Mouse (Mus musculus) T-helper 17 cell (primary cell): ENCODE results near the gene Ier2.

Experiments used
- in situ Hi-C, 2 experiments: fragments of 300-600 bp; cut with MboI, MseI; formaldehyde crosslinking; loops; 1 replicate in 1 of 2; 2 replicates in 1 of 2; pipeline ENCODE4 v1.15.1; 2025; ENCODE audit warnings: high pct_unique_total_duplicates in 2 of 2

Gene Ier2

GRCm38 (mm10) chr8:84662581-84663065 is at the start of gene Ier2:
Ier2 (minus strand) TSS chr8:84662852.
- in situ Hi-C loops = loop anchor here in 1 of 2 experiments (5.0 kb wide), 1 partner anchor 315 kb away; the partner anchor contains the start of gene Junb

DNA sequence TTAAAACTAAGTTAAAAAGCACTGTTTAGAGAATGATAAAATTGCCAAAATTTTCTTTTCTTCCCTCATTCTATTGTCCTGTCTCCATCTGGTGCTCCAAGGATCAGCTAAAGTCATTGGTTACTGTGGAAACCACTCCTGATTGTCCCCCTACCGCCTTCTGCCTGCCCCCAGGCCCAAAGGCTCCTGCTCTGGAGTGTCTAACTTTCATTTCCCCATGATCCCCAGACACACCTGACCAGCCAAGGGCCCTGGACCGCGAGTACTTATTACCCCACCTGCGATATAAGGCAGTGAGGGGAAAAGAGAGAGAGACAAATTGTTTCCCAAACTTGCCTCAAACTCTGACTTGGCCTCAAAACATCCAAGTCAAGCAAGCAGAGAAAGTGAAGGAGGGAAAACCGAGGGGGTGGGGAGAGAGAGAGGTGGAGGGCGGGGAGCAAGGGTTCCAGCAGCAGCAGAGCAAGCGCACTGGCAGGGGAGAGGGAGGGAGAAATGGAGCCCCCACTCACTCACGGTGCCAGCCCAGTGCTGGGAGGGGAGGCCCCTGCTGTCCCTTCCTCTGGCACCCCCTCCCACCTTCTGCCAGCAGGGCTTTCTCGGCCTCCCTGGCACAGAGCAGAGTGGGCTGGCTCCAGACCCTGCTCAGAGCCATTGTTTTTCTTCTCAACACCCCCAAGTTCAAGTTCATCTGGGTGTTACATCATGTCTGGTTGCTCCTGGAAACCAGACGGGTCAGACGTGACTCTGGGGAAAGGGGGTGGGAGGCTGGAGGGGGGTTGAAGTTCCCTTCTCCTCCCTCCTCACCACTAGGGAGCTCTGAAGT is 49.5 kb upstream of the Ier2 start:
- in situ Hi-C loops = loop anchor here (5.0 to 10.0 kb wide), 2 partner anchors 93 to 110 kb away; partner anchors contain the start of genes Dand5 (in 1 of the 2) and Nfix (in 1 of the 2)

GRCm38 (mm10) chr8:84711312-84711711 is 48.7 kb upstream of the Ier2 start:
- in situ Hi-C loops = loop anchor here (5.0 to 10.0 kb wide), 2 partner anchors 93 to 111 kb away; partner anchors contain the start of genes Dand5 (in 1 of the 2) and Nfix (in 1 of the 2)

- in situ Hi-C loops = loop anchor here (5.0 to 10.0 kb wide), 2 partner anchors 95 to 112 kb away; partner anchors contain the start of genes Dand5 (in 1 of the 2) and Nfix (in 1 of the 2)
These were observed 47.3 kb upstream of the Ier2 start for GRCm38 (mm10) chr8:84709931-84710330.

DNA sequence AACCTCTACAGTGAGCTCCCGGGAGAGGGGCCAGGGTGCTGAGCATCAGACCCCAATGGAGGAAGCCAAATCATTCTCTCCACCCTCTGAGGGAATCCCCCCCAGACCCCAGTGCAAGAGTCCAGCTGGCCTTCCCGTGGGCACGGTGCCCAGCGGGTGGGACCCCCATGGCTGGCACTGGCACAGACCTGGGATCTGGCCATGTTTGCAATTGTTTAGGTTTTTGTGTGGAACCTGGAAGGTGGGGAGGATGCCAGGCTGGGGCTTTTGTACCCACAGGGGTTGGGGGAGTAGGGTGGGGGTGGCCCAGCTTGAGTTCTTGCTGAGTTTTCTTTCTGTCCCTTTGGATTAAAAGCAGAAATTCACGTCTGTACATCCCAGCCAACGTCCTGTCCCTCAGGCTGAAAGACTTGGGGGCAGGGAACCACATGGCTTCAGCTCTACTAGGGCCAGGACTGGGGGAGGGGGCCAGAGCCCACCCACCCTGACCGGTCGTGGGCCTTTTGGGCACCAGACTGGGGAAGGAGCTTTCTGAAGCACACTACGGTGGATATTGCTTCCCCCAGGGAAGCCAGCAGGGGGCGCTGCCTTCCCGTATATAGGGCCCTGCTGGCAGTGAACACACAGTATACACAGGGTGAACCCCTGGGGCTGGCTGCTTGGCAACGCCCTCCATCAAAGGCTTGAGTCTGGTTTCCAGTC is 46.3 kb upstream of the Ier2 start:
- in situ Hi-C loops = no loop called here

DNA sequence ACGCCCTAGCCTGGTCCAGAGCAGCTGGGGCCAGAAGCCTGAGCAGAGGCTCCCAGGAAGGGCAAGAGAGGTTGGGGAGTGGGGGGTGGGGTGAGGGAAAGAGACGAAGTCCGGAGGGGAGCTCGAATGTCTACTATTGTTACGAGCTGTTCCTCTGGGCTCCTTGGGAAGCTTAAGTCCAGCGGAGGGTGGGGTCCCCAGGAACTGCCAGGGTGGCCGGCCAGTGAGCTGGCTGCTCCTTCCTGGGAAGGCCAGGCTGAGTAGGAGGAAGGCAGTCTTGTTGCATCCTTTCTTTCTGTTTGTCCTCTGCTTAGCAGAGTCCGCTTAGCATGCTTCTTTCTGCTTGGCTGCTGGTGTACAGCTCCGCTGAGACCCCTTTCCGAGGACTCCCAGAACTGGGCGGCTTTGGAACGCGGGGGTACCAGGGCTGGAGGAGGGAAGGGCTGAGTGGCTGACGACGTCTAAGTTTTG is 45.5 kb upstream of the Ier2 start:
- in situ Hi-C loops = no loop called here

GRCm38 (mm10) chr8:84707267-84707883 is 44.7 kb upstream of the Ier2 start:
- in situ Hi-C loops = no loop called here

DNA sequence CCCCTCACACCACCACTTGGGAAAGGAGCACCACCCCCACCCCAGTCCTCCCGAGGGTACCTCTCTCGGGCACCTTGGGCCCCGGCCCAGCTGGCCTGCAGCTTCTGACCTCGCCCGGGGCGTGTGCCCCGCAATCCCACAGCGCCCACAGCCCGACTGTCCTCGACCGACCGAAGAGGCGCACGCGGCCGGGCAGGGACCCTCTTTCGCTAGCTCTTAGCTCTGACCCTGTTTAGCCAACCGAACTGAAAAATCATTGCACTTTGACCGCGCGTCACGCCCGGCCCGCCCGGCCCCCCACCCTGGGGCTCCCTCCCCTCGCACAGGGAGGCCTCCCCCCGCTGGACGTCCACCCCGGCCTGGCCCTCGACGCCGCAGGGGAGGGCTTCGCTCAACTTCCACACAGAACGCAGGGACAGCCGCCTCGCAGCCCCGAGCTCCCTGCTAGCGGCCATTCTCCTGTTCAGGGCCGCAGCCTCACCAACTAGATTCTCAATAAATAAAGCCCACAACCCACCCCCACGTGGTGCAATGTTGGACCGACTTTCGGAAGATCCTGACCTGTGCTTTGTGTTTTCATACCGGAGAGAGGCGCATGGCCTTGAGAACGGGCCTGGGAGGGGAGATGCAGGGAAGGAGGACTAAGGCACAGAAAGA is 44.1 kb upstream of the Ier2 start:
- in situ Hi-C loops = no loop called here

DNA sequence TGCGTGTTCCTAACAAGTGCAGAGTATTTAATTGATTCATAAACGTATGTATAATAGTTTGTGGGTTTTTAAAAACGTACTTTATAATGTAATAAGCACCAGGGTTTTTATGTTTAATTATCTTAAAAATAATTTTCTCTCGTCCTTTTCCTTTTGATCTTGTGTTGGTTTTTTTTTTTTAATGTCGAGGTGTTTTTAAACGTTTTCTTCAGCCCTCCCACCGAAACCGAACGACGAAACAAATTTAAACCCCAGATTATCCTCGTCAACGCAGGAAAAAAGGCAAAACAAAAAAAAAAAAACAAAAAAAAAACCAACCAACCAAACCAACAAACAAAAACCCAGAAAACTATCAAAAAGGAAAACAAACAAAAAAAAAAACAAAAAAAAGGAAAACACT is 43.3 kb upstream of the Ier2 start:
- in situ Hi-C loops = no loop called here

- in situ Hi-C loops = no loop called here
These were observed 42.5 kb upstream of the Ier2 start for GRCm38 (mm10) chr8:84704867-84705831.

DNA sequence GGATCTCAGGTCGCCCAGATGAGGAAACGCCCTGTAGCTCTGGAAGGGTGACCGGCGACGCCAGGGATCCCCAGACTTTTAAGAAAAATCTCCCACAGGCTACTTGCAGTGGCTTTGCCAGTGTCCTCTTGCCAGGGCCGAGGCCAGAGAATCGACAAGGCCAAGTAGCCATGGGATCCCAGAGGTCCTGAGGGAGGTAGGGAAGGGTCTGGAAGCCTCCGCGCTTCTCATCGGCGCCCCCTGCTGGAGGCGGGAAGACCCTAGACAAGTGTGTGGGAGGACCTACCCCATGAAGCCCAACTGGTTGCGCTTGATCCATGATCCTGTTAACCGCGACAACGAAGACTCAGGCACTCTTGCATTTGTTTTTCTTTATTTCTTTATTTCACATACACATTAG is 41.7 kb upstream of the Ier2 start:
- in situ Hi-C loops = no loop called here

GRCm38 (mm10) chr8:84703466-84704249 is 41.0 kb upstream of the Ier2 start:
- in situ Hi-C loops = no loop called here

- in situ Hi-C loops = no loop called here
These were observed 40.4 kb upstream of the Ier2 start for GRCm38 (mm10) chr8:84702963-84703465.

GRCm38 (mm10) chr8:84702561-84702960 is 39.9 kb upstream of the Ier2 start:
- in situ Hi-C loops = no loop called here

GRCm38 (mm10) chr8:84700941-84701911 is 38.6 kb upstream of the Ier2 start, which contains the start of gene Lyl1:
Lyl1 (plus strand) TSS chr8:84701457.
- in situ Hi-C loops = no loop called here

GRCm38 (mm10) chr8:84700526-84700925 is 37.9 kb upstream of the Ier2 start:
- in situ Hi-C loops = no loop called here

DNA sequence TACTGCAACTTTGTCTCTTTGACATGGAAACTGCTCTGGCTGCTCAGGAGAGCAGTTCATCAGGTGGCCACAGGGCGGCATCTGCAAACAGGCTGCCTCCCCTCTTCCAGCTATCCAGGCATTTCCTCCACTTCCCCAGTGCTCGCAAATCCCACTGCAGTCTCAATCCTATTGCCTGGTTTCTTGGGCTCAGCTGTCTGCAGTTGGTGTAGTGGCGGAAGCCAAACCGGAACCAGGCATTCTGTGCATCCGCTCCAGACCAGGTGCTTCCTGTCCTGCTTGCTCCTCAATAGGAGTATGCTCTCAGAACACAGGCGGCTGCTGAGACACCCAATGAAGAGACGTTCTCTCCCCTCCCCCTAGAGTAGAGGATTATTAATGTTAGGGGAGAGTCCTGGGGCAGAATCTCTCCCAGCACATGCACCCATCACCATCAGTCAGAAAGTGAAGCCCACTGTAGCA is 37.2 kb upstream of the Ier2 start:
- in situ Hi-C loops = loop anchor here in 1 of 2 experiments (5.0 kb wide), 1 partner anchor 63 kb away; no protein-coding TSS in a partner anchor
